Mouse (Mus musculus) hindbrain, embryonic 13.5 days (tissue): ENCODE data around the gene Kcnn1. TPM values are rescaled to one million over a fixed set of nuclear protein-coding genes. Genes with fewer than 3 reads are reported as not detected.

Source experiments
- ATAC-seq: fragments of 200-750 bp; cut with Nextera tagmentation; 2 replicates; pipeline ENCODE4 v1.8.0; 2017; ENCODE audit warnings: moderate TSS enrichment; ENCODE audit not compliant: low FRiP score
- H3K27ac ChIP-seq: fragments of 300-500 bp; sonication (generic); 2 replicates; pipeline ENCODE4 v1.5.1; 2015; ENCODE audit warnings: inconsistent platforms, mild to moderate bottlenecking, moderate library complexity
- H3K27me3 ChIP-seq: fragments of 300-500 bp; sonication (generic); 2 replicates; pipeline ENCODE4 v1.6.1; 2015; ENCODE audit warnings: mild to moderate bottlenecking, inconsistent platforms
- H3K36me3 ChIP-seq: fragments of 300-500 bp; sonication (generic); 2 replicates; pipeline ENCODE4 v1.6.1; 2015; ENCODE audit warnings: mild to moderate bottlenecking, inconsistent platforms
- H3K4me1 ChIP-seq: fragments of 300-500 bp; sonication (generic); replicated peaks from 2 replicates; pipeline ENCODE4 v1.6.1; 2015; ENCODE audit warnings: inconsistent platforms
- H3K4me2 ChIP-seq: fragments of 300-500 bp; sonication (generic); 2 replicates; pipeline ENCODE4 v1.6.1; 2015; ENCODE audit warnings: inconsistent platforms, mild to moderate bottlenecking, moderate library complexity
- H3K4me3 ChIP-seq: fragments of 300-500 bp; sonication (generic); 2 replicates; pipeline ENCODE4 v1.5.1; 2015; ENCODE audit warnings: mild to moderate bottlenecking, inconsistent platforms
- H3K9ac ChIP-seq: fragments of 300-500 bp; sonication (generic); 2 replicates; pipeline ENCODE4 v1.6.1; 2015; ENCODE audit warnings: mild to moderate bottlenecking, inconsistent platforms
- H3K9me3 ChIP-seq: fragments of 300-500 bp; sonication (generic); 2 replicates; pipeline ENCODE4 v1.6.1; 2016; ENCODE audit warnings: inconsistent platforms
- WGBS: fragments of 180-500 bp; shearing (Covaris S2); methylation state at CpG from one replicate; pipeline ENCODE4 v1.1.7; 2015; 5-methylcytosine and 5-hydroxymethylcytosine counted together
- polyA plus RNA-seq: library from polyadenylated mRNA; unstranded; fragments of >200 nt; fragmentation: Nextera tagmentation; extraction: Ambion mirVana; gene quantifications from 2 replicates; pipeline ENCODE4 v1.2.1, GENCODE M21; 2015

Gene Kcnn1
- polyA plus RNA-seq, 1 experiment from 2014 or later, result 17.7 TPM

DNA sequence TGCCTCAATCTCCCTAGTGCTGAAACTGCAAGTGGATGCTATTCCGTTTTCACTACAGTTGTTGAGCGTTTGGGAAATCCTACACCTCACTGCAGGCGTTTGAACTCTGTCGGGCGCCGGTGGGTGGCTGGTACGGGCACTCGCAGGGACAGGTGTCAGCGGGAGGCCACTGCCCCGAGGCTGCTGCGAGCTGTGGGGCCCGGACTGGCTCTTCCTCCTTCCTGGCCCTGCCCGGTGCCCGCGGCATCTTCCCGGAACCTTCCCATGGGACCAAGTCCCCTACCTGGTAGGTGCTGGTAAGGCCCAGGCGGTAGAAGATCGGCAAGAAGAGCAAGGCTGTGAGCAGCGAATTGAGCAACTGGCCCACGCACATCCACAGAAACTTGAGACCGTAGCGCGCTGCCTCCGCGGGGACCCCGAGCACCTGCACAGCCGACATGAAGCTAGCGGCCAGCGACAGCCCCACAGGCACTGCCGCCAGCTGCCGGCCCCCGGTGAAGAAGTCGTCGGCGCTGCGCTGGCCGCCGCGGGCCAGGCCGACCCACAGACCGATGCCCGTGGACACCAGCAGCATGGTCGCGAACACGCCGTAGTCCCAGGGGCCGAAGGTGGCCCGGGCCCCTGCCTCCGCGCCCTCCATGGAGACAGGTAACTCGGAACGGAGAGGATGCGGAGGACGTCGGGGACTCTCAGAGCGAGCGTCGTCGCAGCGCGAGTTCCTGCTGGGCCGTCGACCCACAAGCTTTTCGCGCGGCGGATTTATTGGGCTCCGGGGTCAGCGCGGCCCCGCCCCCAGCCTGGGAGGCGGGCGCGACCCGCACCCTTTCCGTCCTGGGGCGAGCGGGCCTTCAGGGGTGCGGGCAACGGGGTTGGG lies 29.2 kb upstream of the Kcnn1 start, which contains the start of gene Slc5a5:
Gene Slc5a5 (minus strand): TSS at position 736 of the 874 bp plus-strand sequence.
- Histone ChIP-seq H3K36me3 (peaks cover 37% of the 10 kb centered on the region), H3K27me3 (peaks cover 73% of the 10 kb centered on the region), H3K27ac (no peak within 1 kb of the TSS), H3K4me1 (peaks cover 29% of the 10 kb centered on the region), H3K9me3 (no peaks in the 10 kb centered on the region), H3K4me2 (peak within 1 kb of the TSS; percentile 44), H3K9ac (peak within 1 kb of the TSS; percentile 61), H3K4me3 (peak within 1 kb of the TSS; percentile 30)
- 2% methylated on average over 80 of the region's 80 CpGs for WGBS
- no peak for ATAC-seq

DNA sequence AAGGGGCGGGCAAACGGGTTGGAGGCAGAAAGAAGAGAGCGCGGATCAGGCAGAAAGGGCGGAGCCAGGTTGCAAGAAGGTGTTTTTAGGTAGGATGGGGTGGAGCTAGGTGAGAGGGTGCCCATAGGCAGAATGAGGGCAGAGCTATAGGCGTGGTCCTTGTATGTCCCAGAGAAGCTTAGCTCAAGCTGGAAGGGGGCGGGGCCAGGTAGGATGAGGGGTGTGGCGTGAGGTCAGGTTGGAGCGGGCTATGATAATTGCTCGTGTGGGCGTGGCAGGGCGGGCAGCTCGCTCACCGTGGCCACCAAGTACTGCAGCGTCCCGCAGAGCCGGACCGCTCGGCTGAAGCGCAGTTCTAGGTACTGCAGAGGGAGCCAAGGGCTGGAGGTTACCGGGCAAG lies 28.3 kb upstream of the Kcnn1 start:
- peaks cover 73% of the 10 kb centered on the region for H3K27me3 ChIP-seq

DNA sequence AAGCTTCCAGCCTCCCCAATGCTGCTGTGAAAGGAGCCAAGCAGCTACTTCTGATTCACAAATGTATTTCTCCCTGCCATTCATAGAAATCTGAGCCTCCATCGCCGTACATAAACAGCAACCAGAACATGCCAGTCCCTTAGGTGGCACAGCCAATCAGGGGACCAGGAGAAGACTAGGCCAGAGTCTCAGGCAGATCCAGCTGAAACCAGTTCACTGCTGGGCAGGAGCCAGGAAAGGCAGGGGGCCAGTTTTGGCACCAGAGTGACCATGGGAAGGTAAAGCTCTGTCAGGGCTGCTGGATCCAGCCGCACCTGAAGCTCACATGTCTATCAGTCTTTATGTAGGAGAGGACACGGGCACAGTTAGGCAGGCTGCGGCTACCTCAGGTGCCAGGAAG lies 27.6 kb upstream of the Kcnn1 start:
- H3K4me1 ChIP-seq, result peaks cover 18% of the 10 kb centered on the region
- H3K4me2 ChIP-seq, result no peak overlapping the region
- peaks cover 78% of the 10 kb centered on the region for H3K27me3 ChIP-seq
- H3K36me3 ChIP-seq, result peaks cover 33% of the 10 kb centered on the region
- H3K9me3 ChIP-seq, result no peaks in the 10 kb centered on the region
- whole genome bisulfite sequencing, result 90% methylated on average over 5 of the region's 5 CpGs
- no peak for ATAC-seq
- H3K9ac ChIP-seq, result no peak overlapping the region
- H3K4me3 ChIP-seq, result no peak overlapping the region
- no peak overlapping the region for H3K27ac ChIP-seq

More for the DNA sequence above, 28.3 kb upstream of the Kcnn1 start:
- no peak overlapping the region for H3K9ac ChIP-seq
- ATAC-seq, result no peak
- H3K4me3 ChIP-seq, result no peak overlapping the region
- H3K27ac ChIP-seq, result no peak overlapping the region
- H3K36me3 ChIP-seq, result peaks cover 37% of the 10 kb centered on the region
- H3K9me3 ChIP-seq, result no peaks in the 10 kb centered on the region
- H3K4me1 ChIP-seq, result peaks cover 25% of the 10 kb centered on the region
- WGBS, result 9% methylated on average over 21 of the region's 21 CpGs
- no peak overlapping the region for H3K4me2 ChIP-seq

DNA sequence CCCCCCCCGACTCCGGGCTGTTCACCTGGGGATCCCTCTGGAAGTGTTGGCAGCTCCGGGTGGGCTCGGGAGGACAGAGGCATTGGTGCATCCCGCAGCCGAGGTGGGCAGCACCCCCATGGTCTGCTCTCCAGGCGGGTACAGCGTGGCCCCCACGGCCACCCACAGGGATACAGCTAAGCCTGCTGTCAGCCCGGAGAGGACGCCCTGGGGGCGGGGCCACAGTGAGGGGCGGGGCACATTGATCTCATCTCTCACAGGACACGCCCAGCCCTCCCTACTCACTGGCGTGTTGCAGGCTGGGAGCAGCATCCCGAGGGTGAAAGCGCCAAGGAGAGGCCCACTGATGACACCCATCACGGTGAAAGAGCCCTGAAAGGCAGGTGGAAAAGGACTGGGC lies 24.6 kb upstream of the Kcnn1 start:
- 10% methylated on average over 12 of the region's 18 CpGs for WGBS
- H3K4me1 ChIP-seq, result peaks cover 12% of the 10 kb centered on the region
- H3K27me3 ChIP-seq, result peaks cover 57% of the 10 kb centered on the region
- ATAC-seq, result no peak
- peak overlapping the region; percentile 12; the same call in 1 of the 2 replicates for H3K4me3 ChIP-seq
- no peaks in the 10 kb centered on the region for H3K9me3 ChIP-seq
- peaks cover 4% of the 10 kb centered on the region; the same call in 1 of the 2 replicates for H3K36me3 ChIP-seq
- no peak overlapping the region for H3K9ac ChIP-seq
- peak overlapping the region; percentile 34 for H3K4me2 ChIP-seq
- H3K27ac ChIP-seq, result no peak overlapping the region

DNA sequence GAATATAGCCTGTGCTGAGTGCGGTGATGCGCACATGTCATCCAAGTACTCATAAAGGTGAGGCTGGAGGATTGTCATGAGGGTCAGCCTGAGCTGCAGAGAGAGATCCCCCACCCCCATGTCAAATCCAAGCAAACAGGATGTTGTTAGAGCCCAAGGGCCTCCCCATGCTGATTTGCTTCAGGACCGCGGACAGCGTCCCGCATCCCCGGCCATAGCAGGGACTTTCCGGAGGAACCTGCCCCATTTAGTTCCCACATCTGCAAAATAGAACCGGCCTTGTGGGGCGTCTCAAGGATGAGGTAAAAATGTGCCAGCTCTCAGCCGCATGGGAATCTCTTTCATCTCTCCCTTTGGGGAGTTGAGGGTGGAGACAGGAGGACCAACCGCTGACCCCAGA lies 22.6 kb upstream of the Kcnn1 start:
- H3K27me3 ChIP-seq, result peaks cover 36% of the 10 kb centered on the region
- H3K9ac ChIP-seq, result no peak overlapping the region
- 18% methylated on average over 12 of the region's 12 CpGs for WGBS
- 0 out of 2 replicates have a peak, but pooled peaks cover under 1% of the 10 kb centered on the region for H3K36me3 ChIP-seq
- no peak overlapping the region for H3K4me2 ChIP-seq
- H3K4me1 ChIP-seq, result peaks cover 4% of the 10 kb centered on the region; the same call in 1 of the 2 replicates
- ATAC-seq, result no peak
- H3K9me3 ChIP-seq, result no peaks in the 10 kb centered on the region
- H3K27ac ChIP-seq, result no peak overlapping the region
- H3K4me3 ChIP-seq, result no peak overlapping the region

DNA sequence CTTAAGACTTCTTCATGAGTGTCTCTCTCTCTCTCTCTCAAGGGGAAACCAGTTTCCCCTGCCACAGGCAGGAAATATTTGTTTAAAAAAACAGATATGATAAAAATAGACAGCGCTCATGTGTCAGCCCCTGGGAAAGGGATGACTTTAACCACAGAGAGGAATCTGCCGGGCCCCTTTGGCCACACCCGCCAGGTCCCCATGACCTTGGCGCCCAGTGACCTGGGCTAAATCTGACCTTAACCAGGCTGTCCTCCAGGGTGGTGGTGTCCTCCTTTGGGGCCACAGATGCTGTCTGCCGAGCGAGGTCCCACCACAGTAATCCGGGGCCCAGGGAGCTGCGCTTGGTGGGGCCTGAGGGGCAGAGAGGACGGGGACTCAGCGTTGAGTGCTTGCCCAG lies 21.6 kb upstream of the Kcnn1 start:
- Histone ChIP-seq H3K36me3 (no peaks in the 10 kb centered on the region), H3K9me3 (no peaks in the 10 kb centered on the region), H3K4me2 (no peak overlapping the region), H3K4me3 (no peak overlapping the region), H3K9ac (no peak overlapping the region), H3K4me1 (peaks cover 11% of the 10 kb centered on the region), H3K27ac (no peak overlapping the region), H3K27me3 (peaks cover 33% of the 10 kb centered on the region)
- no peak for ATAC-seq
- 91% methylated on average over 10 of the region's 10 CpGs for WGBS

DNA sequence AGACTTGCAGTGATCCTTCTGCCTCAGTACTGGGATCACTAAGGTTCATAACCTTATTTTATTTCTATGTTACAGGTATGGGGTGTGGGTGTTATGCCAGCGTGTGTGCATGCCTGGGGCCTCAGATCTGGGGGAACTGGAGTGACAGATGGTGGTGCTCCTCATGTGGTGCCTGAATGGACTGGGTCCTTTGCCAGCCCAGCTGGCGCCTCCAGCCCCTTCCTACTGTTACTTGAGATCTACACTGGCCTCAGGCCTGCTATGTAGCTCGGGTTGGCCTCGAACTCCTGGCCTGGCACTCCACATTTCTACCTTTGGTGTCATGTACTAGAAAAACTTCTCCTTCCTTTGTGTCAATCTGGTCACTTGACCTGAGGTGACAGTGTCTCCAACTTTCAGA lies 21.1 kb upstream of the Kcnn1 start:
- WGBS, result 83% methylated on average over 4 of the region's 4 CpGs
- peaks cover 28% of the 10 kb centered on the region for H3K27me3 ChIP-seq
- H3K9ac ChIP-seq, result 0 out of 2 replicates have a peak overlapping the region, but pooled peaks have one; percentile 5
- H3K27ac ChIP-seq, result no peak overlapping the region
- no peaks in the 10 kb centered on the region for H3K36me3 ChIP-seq
- H3K9me3 ChIP-seq, result no peaks in the 10 kb centered on the region
- ATAC-seq, result no peak
- peaks cover 15% of the 10 kb centered on the region for H3K4me1 ChIP-seq
- no peak overlapping the region for H3K4me3 ChIP-seq
- H3K4me2 ChIP-seq, result no peak overlapping the region

DNA sequence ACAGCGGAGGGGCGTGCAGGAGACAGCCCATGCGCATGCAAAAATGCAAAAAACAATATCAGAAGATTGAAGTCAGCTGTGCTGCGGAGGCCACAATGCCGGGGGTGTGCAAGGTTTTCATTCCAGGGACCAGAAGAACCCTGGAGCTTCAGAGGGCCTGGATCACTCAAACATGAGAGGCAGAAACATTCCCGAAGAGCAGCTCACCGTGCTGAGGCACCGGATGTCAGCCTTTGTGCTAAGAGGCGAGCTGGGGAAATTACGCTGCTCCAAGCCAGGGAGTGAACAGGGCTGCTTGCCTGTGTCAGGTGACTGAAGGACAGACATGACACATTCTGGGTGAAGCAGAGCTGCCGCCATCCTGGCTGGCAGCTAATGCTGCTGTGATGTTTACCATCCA lies 17.5 kb upstream of the Kcnn1 start:
- 28% methylated on average over 11 of the region's 11 CpGs for WGBS
- Histone ChIP-seq H3K4me1 (peaks cover 11% of the 10 kb centered on the region), H3K4me3 (no peak overlapping the region), H3K9me3 (no peaks in the 10 kb centered on the region), H3K27me3 (peaks cover 18% of the 10 kb centered on the region; the same call in 1 of the 2 replicates), H3K9ac (peak overlapping the region; percentile 30), H3K27ac (no peak overlapping the region), H3K4me2 (no peak overlapping the region), H3K36me3 (no peaks in the 10 kb centered on the region)
- ATAC-seq, result no peak

DNA sequence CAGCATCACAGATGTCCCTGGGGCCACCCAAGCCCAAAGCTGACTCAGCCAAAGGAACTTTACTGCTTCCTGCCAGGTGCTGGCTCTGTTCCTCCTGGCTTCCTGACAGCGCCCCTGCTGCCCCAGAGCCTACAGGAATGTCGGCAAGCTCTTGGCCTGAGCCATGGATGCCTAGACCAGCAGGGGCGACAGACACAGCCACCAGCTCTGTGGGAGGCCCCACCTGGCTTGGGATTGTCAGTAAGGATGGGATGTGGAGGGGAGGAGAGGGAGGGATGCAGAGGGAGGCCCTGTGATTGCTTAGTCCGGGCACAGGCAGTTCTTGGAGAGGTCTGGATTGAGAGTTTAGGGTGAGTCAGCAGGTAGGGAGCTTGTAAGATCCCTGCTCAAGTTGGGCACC lies 17.1 kb upstream of the Kcnn1 start:
- no peak overlapping the region for H3K27ac ChIP-seq
- peaks cover 11% of the 10 kb centered on the region for H3K4me1 ChIP-seq
- H3K36me3 ChIP-seq, result no peaks in the 10 kb centered on the region
- 10% methylated on average over 4 of the region's 4 CpGs for WGBS
- no peak overlapping the region for H3K4me2 ChIP-seq
- H3K9ac ChIP-seq, result peak overlapping the region; percentile 30
- H3K9me3 ChIP-seq, result no peaks in the 10 kb centered on the region
- peaks cover 14% of the 10 kb centered on the region; the same call in 1 of the 2 replicates for H3K27me3 ChIP-seq
- no peak for ATAC-seq
- H3K4me3 ChIP-seq, result no peak overlapping the region

DNA sequence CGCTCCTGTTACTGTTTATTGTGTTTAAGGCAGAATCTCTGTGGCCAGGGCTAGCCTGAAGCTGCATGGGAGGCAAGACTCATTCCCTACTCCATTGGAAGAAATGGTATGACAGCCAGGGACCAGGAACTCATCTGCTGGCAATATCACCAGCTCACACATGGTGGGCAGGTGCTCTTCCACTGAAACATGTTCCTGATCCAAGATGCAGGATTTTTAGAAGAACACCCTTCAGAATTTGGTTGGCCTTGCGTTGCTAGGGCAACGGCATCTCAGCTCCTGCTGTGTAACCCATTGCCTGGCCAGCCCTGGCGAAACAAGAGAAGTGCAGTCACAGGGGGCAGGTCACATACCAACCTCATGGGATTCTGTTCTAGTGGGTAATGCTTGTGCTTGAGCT lies 16.4 kb upstream of the Kcnn1 start:
- no peak for ATAC-seq
- WGBS, result 39% methylated on average over 4 of the region's 4 CpGs
- H3K9me3 ChIP-seq, result no peaks in the 10 kb centered on the region
- H3K36me3 ChIP-seq, result no peaks in the 10 kb centered on the region
- peak overlapping the region; percentile 30; the same call in 1 of the 2 replicates for H3K9ac ChIP-seq
- no peak overlapping the region; the same call in 1 of the 2 replicates for H3K27ac ChIP-seq
- no peak overlapping the region for H3K4me3 ChIP-seq
- peaks cover 10% of the 10 kb centered on the region; the same call in 1 of the 2 replicates for H3K27me3 ChIP-seq
- H3K4me1 ChIP-seq, result peaks cover 11% of the 10 kb centered on the region
- H3K4me2 ChIP-seq, result no peak overlapping the region

DNA sequence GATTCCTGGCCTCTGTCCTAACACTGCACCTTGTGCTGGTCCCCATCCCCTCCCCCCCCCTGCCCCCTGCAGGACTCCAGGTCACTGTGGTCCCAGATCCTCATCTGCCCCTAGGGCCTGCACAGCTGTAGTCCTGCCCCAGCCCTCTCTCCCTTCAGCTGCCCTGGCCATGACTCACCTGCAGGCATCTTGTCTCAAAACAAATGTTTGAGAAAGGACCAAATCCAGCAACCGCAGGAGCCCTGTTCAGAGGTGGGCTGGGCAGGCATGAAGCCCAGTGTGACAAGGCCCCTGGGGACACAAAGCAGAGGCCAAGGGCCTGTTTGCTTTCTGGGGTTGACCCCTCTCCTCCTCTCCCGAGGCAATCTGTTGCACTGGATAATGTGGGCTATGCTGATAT lies 15.1 kb upstream of the Kcnn1 start:
- no peak overlapping the region for H3K9ac ChIP-seq
- H3K4me1 ChIP-seq, result peaks cover 11% of the 10 kb centered on the region
- H3K27ac ChIP-seq, result no peak overlapping the region
- H3K36me3 ChIP-seq, result no peaks in the 10 kb centered on the region
- no peak overlapping the region for H3K4me3 ChIP-seq
- ATAC-seq, result no peak
- no peaks in the 10 kb centered on the region for H3K9me3 ChIP-seq
- WGBS, result 42% methylated on average over 2 of the region's 2 CpGs
- peaks cover 10% of the 10 kb centered on the region; the same call in 1 of the 2 replicates for H3K27me3 ChIP-seq
- no peak overlapping the region for H3K4me2 ChIP-seq

DNA sequence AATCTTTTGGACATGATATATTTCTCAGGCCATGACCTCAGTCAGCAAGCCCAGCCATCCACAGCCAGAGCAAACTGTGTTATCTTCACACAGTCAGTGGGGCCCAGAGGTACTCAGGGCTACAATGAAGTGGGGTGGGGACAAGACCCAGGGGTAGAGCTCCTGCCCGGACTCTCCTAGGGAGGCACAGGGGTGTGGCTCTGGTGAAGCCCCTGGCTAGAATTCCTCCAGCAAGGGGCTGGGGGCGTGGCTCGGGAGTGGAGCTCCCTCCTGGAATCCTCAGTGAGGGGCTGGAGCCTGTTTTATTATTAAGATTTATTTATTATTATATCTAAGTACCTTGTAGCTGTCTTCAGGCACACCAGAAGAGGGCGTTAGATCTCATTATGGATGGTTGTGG lies 13.3 kb upstream of the Kcnn1 start:
- H3K9me3 ChIP-seq, result no peaks in the 10 kb centered on the region

More for the DNA sequence above, 13.3 kb upstream of the Kcnn1 start:
- H3K27ac ChIP-seq, result no peak overlapping the region
- H3K4me3 ChIP-seq, result no peak overlapping the region
- peaks cover 25% of the 10 kb centered on the region for H3K4me1 ChIP-seq
- H3K27me3 ChIP-seq, result peaks cover 10% of the 10 kb centered on the region; the same call in 1 of the 2 replicates
- H3K9ac ChIP-seq, result no peak overlapping the region
- H3K4me2 ChIP-seq, result no peak overlapping the region
- WGBS, result 69% methylated on average over 4 of the region's 4 CpGs
- no peaks in the 10 kb centered on the region for H3K36me3 ChIP-seq
- ATAC-seq, result no peak
